Mouse (Mus musculus): Measurements from ENCODE around the gene Pclaf. TPM values are rescaled to one million over a fixed set of nuclear protein-coding genes. Genes with fewer than 3 reads are reported as not detected.

Gene Pclaf
- total and polyA plus RNA-seq, 2 experiments, result 0.09 to 0.28 TPM

GRCm38 (mm10) chr9:65908394-65909300 is 18.6 kb downstream of the Pclaf start, which contains the start of the genes Trip4 and Csnk1g1:
Gene Trip4, minus strand, starts transcription at chr9:65908794.
Gene Csnk1g1, plus strand, starts transcription at chr9:65908924.
- TF ChIP-seq POLR2A (IDR thresholded peaks at IDR 0.05; ENCODE audit: extremely low read depth, insufficient read depth, low read length), result 0 out of 2 replicates have a peak, but pooled peaks have one; percentile 17
- TF ChIP-seq CTCF (IDR thresholded peaks at IDR 0.05; ENCODE audit: low read depth, low read length), result no peak
- peak within 1 kb of the TSS; percentile 9 for H3K27ac ChIP-seq (replicated peaks; ENCODE audit: insufficient read depth, low read depth, low read length)
- H3K4me1 ChIP-seq (ENCODE audit: control insufficient read depth, insufficient read depth, low read length), result peaks cover 2% of the 10 kb centered on the region; the same call in 1 of the 2 replicates
- peak within 1 kb of the TSS; percentile 78 for H3K9ac ChIP-seq (ENCODE audit: low read depth, low read length)
- no peaks in the 10 kb centered on the region for H3K36me3 ChIP-seq (ENCODE audit: control insufficient read depth, insufficient read depth, low read length)
- peak within 1 kb of the TSS; percentile 68 for H3K4me3 ChIP-seq (ENCODE audit: insufficient read depth, low read depth, low read length)
- peaks cover 4% of the 10 kb centered on the region; the same call in 1 of the 2 replicates for H3K79me2 ChIP-seq (ENCODE audit: control insufficient read depth, insufficient read depth, low read length)
- under 1% methylated on average over 38 of the region's 38 CpGs for WGBS
- H3K27me3 ChIP-seq (ENCODE audit: control insufficient read depth, insufficient read depth, low read length), result no peaks in the 10 kb centered on the region
- peak; percentile 95 for DNase-seq (ENCODE audit: extremely low read depth, low read depth, low spot score)

- WGBS, result 1% methylated on average over 33 of the region's 34 CpGs
- Histone ChIP-seq H3K4me3 (ENCODE audit: insufficient read depth, low read depth, low read length) (peak overlapping the region; percentile 68), H3K9ac (ENCODE audit: low read depth, low read length) (peak overlapping the region; percentile 78), H3K27me3 (ENCODE audit: control insufficient read depth, insufficient read depth, low read length) (no peaks in the 10 kb centered on the region), H3K27ac (replicated peaks; ENCODE audit: insufficient read depth, low read depth, low read length) (peak overlapping the region; percentile 6; the same call in 1 of the 2 replicates), H3K79me2 (ENCODE audit: control insufficient read depth, insufficient read depth, low read length) (peaks cover 7% of the 10 kb centered on the region; the same call in 1 of the 2 replicates), H3K4me1 (ENCODE audit: control insufficient read depth, insufficient read depth, low read length) (peaks cover 2% of the 10 kb centered on the region; the same call in 1 of the 2 replicates), H3K36me3 (ENCODE audit: control insufficient read depth, insufficient read depth, low read length) (no peaks in the 10 kb centered on the region)
- TF ChIP-seq POLR2A (IDR thresholded peaks at IDR 0.05; ENCODE audit: extremely low read depth, insufficient read depth, low read length) (no peak), CTCF (IDR thresholded peaks at IDR 0.05; ENCODE audit: low read depth, low read length) (0 out of 2 replicates have a peak, but pooled peaks have one; percentile 8)
- peak; percentile 34 for DNase-seq (ENCODE audit: extremely low read depth, low read depth, low spot score)
These were observed 19.3 kb downstream of the Pclaf start for GRCm38 (mm10) chr9:65909301-65909801.

- WGBS, result 5% methylated on average over 4 of the region's 4 CpGs
- TF ChIP-seq CTCF (IDR thresholded peaks at IDR 0.05; ENCODE audit: low read depth, low read length), result no peak
- TF ChIP-seq POLR2A (IDR thresholded peaks at IDR 0.05; ENCODE audit: extremely low read depth, insufficient read depth, low read length), result no peak
These were observed 19.8 kb downstream of the Pclaf start for GRCm38 (mm10) chr9:65909837-65910236.

GRCm38 (mm10) chr9:65913976-65914375 is 23.9 kb downstream of the Pclaf start:
- DNase-seq (ENCODE audit: extremely low read depth, low read depth, low spot score), result no peak
- TF ChIP-seq POLR2A (IDR thresholded peaks at IDR 0.05; ENCODE audit: extremely low read depth, insufficient read depth, low read length) (no peak), CTCF (IDR thresholded peaks at IDR 0.05; ENCODE audit: low read depth, low read length) (no peak)
- Histone ChIP-seq H3K79me2 (ENCODE audit: control insufficient read depth, insufficient read depth, low read length) (peaks cover 17% of the 10 kb centered on the region; the same call in 1 of the 2 replicates), H3K27me3 (ENCODE audit: control insufficient read depth, insufficient read depth, low read length) (no peaks in the 10 kb centered on the region), H3K36me3 (ENCODE audit: control insufficient read depth, insufficient read depth, low read length) (no peaks in the 10 kb centered on the region), H3K4me1 (ENCODE audit: control insufficient read depth, insufficient read depth, low read length) (no peaks in the 10 kb centered on the region), H3K27ac (replicated peaks; ENCODE audit: insufficient read depth, low read depth, low read length) (no peak overlapping the region), H3K4me3 (ENCODE audit: insufficient read depth, low read depth, low read length) (no peak overlapping the region), H3K9ac (ENCODE audit: low read depth, low read length) (no peak overlapping the region)
- 73% methylated on average over 2 of the region's 2 CpGs for WGBS

More at GRCm38 (mm10) chr9:65909837-65910236, 19.8 kb downstream of the Pclaf start:
- Histone ChIP-seq H3K36me3 (ENCODE audit: control insufficient read depth, insufficient read depth, low read length) (no peaks in the 10 kb centered on the region), H3K27ac (replicated peaks; ENCODE audit: insufficient read depth, low read depth, low read length) (no peak overlapping the region; the same call in 1 of the 2 replicates), H3K4me1 (ENCODE audit: control insufficient read depth, insufficient read depth, low read length) (peaks cover 2% of the 10 kb centered on the region; the same call in 1 of the 2 replicates), H3K9ac (ENCODE audit: low read depth, low read length) (peak overlapping the region; percentile 78; the same call in 1 of the 2 replicates), H3K4me3 (ENCODE audit: insufficient read depth, low read depth, low read length) (peak overlapping the region; percentile 68; the same call in 1 of the 2 replicates), H3K27me3 (ENCODE audit: control insufficient read depth, insufficient read depth, low read length) (no peaks in the 10 kb centered on the region), H3K79me2 (ENCODE audit: control insufficient read depth, insufficient read depth, low read length) (peaks cover 7% of the 10 kb centered on the region; the same call in 1 of the 2 replicates)
- DNase-seq (ENCODE audit: extremely low read depth, low read depth, low spot score), result no peak

GRCm38 (mm10) chr9:65917015-65917414 is 27.0 kb downstream of the Pclaf start:
- Histone ChIP-seq H3K4me3 (ENCODE audit: insufficient read depth, low read depth, low read length) (no peak overlapping the region), H3K9ac (ENCODE audit: low read depth, low read length) (no peak overlapping the region), H3K4me1 (ENCODE audit: control insufficient read depth, insufficient read depth, low read length) (no peaks in the 10 kb centered on the region; the same call in 1 of the 2 replicates), H3K27me3 (ENCODE audit: control insufficient read depth, insufficient read depth, low read length) (no peaks in the 10 kb centered on the region), H3K36me3 (ENCODE audit: control insufficient read depth, insufficient read depth, low read length) (no peaks in the 10 kb centered on the region), H3K27ac (replicated peaks; ENCODE audit: insufficient read depth, low read depth, low read length) (no peak overlapping the region), H3K79me2 (ENCODE audit: control insufficient read depth, insufficient read depth, low read length) (peaks cover 13% of the 10 kb centered on the region; the same call in 1 of the 2 replicates)
- TF ChIP-seq POLR2A (IDR thresholded peaks at IDR 0.05; ENCODE audit: extremely low read depth, insufficient read depth, low read length), result no peak
- TF ChIP-seq CTCF (IDR thresholded peaks at IDR 0.05; ENCODE audit: low read depth, low read length), result no peak
- 74% methylated on average over 1 of the region's 1 CpGs for WGBS
- no peak for DNase-seq (ENCODE audit: extremely low read depth, low read depth, low spot score)
